Mouse (Mus musculus): ENCODE data around the gene Eps8l3.

DNA sequence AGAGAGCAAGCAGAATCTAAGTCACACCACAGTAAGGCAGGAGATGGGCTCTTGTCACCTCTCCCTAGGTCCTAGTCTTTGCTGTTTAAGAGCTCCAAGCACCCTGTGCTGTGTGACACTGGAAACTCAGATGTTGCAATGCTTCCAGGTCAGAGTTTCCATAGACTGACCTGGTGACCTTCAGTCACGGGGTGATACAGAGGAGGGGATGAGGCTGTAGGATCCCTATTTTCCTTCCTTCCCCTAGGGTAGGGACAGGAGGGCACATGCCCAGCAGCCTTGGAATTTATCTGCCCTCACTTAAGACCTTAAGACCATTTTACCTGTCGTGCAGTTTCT, 27.4 kb upstream of the Eps8l3 start:
- TF ChIP-seq POLR2A (IDR thresholded peaks at IDR 0.05; ENCODE audit: insufficient read length, low read depth) = no peak
- TF ChIP-seq MAX (IDR thresholded peaks at IDR 0.05; ENCODE audit: low read depth) = no peak
- TF ChIP-seq MYOD1 (IDR thresholded peaks at IDR 0.05; ENCODE audit: control insufficient read depth in 1 of 3, insufficient read length in 2 of 3, low read depth in 2 of 3) = no peak
- TF ChIP-seq CEBPB (IDR thresholded peaks at IDR 0.05; ENCODE audit: insufficient read depth, poor library complexity, severe bottlenecking) = no peak
- no peak for TF ChIP-seq TCF12 (IDR thresholded peaks at IDR 0.05; ENCODE audit: insufficient read depth, poor library complexity, severe bottlenecking)
- TF ChIP-seq SRF (IDR thresholded peaks at IDR 0.05; ENCODE audit: control insufficient read depth, insufficient read length, low read depth) = no peak
- TF ChIP-seq REST (IDR thresholded peaks at IDR 0.05; ENCODE audit: insufficient read depth, insufficient read length) = no peak
